Mouse (Mus musculus): ENCODE measurements at regions not wholly inside any gene's neighbourhood (a gene's known extent, or its start where the extent isn't known, plus 50 kb on each side); places are given as distances from the start of the nearest gene placed in this dataset.
A peak's percentile ranks its signal among the peaks of the same experiment; 100 is the strongest.

DNA sequence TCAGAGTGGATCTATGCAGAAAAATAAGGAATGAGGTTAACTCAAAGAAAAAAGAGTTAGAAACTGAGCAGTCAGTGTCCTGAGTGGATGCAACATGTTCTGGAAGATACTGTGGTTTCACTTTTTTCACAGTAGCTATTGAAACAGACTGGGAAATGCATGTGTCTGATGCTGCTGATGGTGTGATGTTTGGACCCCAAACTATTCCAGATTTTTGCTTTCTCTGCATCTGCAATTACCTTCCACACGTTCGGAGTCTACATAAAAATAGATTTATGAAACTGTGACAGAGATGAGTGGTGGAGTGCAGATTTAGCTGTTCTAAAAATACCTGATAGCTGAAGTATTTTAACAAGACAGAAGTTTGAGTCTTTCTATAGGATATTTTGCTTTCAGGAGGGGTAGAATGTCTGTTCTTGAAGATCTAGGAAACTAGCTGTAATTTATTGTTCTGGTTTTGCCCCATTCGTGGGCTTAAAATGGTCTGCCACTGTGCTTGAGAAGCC is 545.3 kb downstream of the Stim2 start:
- no peak for DNase-seq (ENCODE audit: extremely low spot score, low read depth, low spot score)

GRCm38 (mm10) chr5:54578519-54578918 is 580.2 kb downstream of the Stim2 start:
- no peak for DNase-seq (ENCODE audit: extremely low spot score, low read depth, low spot score)

DNA sequence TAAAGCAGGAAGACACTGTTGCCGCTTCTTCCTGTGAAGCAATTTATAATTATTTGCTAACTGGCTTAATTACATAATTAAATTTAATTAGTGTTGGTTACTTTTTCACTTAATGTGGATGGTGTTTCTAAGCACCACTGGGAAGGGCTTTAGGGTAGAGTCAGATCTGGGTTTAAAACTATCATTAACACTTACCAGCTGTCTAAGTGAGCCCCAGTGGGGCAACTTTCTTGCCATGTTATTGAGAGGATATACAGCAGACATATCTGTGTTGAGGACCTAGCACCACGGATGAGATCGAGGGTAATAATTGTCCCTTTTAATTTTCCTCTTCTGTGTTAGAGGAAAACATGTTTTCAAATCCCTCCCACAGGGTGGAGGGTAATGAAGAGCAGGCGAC is 581.2 kb downstream of the Stim2 start:
- DNase-seq (ENCODE audit: extremely low spot score, low read depth, low spot score): no peak

GRCm38 (mm10) chr5:54582175-54582574 is 583.9 kb downstream of the Stim2 start:
- no peak for DNase-seq (ENCODE audit: extremely low spot score, low read depth, low spot score)

- no peak for DNase-seq (ENCODE audit: extremely low spot score, low read depth, low spot score)
Measured at GRCm38 (mm10) chr5:54588332-54589020, 590.2 kb downstream of the Stim2 start.

- no peak for DNase-seq (ENCODE audit: extremely low spot score, low read depth, low spot score)
Measured at GRCm38 (mm10) chr5:54610957-54611356, 612.7 kb downstream of the Stim2 start.

GRCm38 (mm10) chr5:54622733-54623132 is 624.4 kb downstream of the Stim2 start:
- no peak for DNase-seq (ENCODE audit: extremely low spot score, low read depth, low spot score)

DNA sequence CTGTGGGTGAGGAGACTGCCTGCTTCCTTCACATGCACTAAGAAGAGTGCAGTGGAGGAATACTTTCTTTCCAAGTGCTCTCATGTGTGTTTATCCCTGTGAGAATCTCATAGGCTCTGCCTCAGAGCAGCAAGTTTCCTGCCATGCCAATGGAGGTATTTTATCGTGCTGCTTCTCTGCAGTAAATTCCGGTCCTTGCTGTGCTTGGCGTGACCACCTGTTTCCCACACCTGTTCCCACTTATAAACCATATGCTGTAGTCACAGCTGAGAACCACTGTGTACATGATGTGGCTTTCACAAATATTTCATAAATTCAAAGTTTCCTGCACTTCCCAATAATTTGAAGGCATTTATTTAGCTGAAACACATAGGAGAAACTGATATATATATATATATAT is 634.0 kb downstream of the Stim2 start:
- DNase-seq (ENCODE audit: extremely low spot score, low read depth, low spot score): peak; percentile 35

Measured in hindlimb bud, embryonic 11.5 days (tissue).